Mouse (Mus musculus): ENCODE data around the gene Esyt3.

The Esyt3 gene

GRCm38 (mm10) chr9:99357921-99358692 is at the start of gene Esyt3:
Esyt3 (minus strand) TSS chr9:99358557.
- peak; percentile 80 for DNase-seq (ENCODE audit: low read depth, low spot score)

GRCm38 (mm10) chr9:99401288-99401974 is 43.1 kb upstream of the Esyt3 start:
- DNase-seq (ENCODE audit: low read depth, low spot score) = no peak

- DNase-seq (ENCODE audit: low read depth, low spot score) = no peak
Measured at GRCm38 (mm10) chr9:99400781-99401180, 42.4 kb upstream of the Esyt3 start.

DNA sequence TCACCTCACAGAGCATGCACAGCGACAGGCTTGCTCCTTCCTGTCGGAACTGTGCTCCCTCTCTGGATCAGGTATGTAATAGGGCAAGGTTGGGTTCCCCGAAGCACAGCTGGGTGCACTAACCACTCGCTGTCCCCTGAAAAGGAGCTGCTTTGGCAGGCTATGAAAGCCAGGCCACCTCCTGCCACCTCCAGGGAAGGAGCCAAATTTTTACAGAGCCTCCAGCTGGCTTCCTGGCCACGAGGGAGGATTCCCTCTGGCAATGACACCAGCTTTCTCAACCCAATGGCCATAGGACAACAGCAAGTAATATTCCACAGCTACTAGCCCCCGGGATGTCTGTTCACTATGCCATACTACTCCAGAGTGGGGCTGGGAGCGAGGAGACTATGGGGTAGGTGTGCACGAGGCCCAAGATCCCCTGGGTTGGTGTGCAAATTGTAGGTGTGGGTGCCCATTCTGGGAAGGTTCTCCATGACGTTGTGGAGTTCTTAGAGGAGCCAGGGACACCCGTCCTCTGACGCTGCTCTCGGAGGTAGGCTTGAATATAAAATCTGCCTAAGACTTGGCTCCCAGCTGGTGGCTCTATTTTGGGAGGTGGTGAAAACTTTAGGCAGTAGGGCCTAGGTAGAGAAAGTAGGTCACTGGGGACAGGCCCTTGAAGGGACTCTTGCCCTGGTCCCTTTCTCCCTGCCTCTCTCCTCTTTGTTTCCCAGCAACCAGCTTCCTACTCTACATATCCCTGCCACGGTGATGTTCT is 38.9 kb upstream of the Esyt3 start:
- no peak for DNase-seq (ENCODE audit: low read depth, low spot score)

DNA sequence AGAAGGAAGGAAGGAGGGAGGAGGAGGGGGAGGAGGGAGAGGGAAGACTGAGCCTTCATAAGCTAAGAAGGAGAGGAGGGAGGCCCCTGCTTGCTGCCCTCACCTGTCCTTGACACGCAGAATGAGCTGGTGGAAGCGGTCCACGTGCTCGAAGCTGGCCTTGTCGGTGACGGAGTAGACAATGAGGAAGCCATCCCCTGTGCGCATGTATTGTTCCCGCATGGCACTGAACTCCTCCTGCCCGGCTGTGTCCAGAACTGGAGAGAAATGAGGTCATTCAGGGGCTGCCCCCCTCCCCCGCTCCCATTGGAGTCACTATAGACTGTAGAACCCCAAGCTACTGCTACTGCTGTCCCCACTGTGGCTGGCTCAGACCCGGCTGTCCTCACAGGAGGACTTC is 36.0 kb upstream of the Esyt3 start:
- peak; percentile 62 for DNase-seq (ENCODE audit: low read depth, low spot score)

DNA sequence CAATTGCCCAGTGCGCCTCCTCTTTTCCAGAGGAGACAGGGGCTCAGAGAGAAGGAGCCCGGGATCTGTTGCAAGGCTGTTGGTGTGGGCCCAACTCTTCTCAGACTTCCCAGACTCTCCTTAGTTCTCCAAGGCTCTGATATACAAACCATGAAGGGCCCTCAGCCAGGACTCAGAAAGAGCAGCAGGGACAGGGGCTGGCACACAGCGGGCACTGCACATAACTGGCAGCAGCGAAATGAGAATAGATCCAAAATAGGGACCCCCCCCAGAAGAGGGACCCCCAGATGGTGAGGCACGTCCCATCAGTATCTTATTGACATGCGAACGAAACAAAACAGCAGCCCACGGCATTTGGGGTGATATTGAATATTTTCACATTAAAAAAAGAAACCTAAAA is 34.8 kb upstream of the Esyt3 start:
- no peak for DNase-seq (ENCODE audit: low read depth, low spot score)

DNA sequence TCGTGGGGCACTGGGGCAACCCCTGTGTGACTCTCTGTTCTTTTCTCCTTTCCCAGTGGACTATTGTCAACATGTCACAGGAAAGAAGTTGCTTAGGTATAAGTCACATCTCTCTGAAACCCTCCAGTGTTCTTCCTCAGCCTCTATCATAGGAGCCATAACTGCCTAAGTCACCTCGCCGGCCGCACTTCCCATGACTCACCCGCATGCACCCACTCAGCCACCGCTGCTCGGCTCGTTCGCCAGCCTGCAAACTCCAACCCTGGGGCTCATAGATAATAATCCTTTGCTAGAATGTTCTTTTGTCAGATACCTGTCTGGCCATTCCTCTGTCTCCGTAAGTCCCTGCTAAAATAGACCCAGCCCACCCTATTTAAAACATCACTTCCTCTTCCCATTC is 33.2 kb upstream of the Esyt3 start:
- no peak for DNase-seq (ENCODE audit: low read depth, low spot score)

- no peak for DNase-seq (ENCODE audit: low read depth, low spot score)
Measured at GRCm38 (mm10) chr9:99390716-99391115, 32.4 kb upstream of the Esyt3 start.

GRCm38 (mm10) chr9:99390201-99390600 is 31.8 kb upstream of the Esyt3 start:
- DNase-seq (ENCODE audit: low read depth, low spot score) = no peak

GRCm38 (mm10) chr9:99389506-99389905 is 31.1 kb upstream of the Esyt3 start:
- DNase-seq (ENCODE audit: low read depth, low spot score) = peak; percentile 51

DNA sequence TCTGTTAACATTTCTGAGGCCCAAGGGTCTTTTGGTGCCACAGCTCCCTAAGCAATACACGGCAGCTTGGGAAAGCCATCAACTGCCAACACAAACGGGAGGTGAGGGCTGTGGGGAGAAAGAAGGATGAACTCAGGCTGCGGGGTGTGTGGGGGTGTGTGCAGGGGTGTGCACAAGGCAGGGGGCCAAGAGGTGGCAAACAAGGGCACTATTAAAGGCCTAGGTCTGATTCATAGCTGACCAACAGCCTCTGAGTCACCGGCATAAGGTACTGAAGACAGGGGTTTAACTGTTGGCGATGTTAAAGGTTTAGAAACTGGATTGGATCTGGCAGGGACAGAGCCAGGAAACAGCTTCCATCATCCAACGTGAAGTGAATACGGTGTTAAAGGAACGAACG is 30.5 kb upstream of the Esyt3 start:
- DNase-seq (ENCODE audit: low read depth, low spot score) = no peak

DNA sequence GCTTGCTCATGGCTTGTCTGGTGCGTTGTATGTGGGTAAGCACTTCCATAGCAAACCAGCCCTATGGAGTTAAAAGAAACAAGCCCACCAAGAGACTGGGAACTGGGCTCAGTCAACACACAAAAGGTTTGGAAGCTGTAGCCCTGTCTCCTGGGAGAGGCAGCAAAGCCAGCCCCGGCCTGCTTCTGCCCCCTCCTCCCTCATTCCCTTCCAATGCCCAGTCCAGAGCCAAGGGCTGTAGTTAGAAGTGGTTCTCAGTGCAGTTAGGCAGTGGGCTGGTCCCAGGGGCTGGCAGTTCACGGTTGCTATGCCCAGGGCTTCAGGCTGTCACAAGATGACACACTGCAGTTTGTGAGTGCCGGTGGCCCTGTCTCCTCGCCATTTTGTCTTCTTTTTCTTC is 29.7 kb upstream of the Esyt3 start:
- DNase-seq (ENCODE audit: low read depth, low spot score) = no peak

DNA sequence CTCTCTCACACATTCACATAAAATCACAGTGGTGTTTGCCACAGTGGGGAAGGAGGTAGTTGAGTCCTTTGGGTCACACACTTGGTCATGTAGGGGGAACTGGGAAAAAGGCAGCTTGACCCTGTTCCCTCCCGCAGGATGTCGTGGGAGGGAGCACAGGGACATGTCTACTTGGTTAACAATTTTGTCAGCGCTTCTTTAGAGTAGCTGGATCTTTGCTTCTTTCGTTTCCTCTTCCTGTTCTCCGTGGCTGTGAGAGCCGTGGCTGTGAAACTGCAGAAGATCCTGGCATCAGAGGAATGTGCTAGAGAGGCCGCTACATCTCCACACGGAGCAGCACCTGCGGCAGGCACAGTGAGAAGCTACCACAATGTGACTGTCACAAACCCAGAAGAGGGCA is 24.2 kb upstream of the Esyt3 start:
- DNase-seq (ENCODE audit: low read depth, low spot score) = no peak

DNA sequence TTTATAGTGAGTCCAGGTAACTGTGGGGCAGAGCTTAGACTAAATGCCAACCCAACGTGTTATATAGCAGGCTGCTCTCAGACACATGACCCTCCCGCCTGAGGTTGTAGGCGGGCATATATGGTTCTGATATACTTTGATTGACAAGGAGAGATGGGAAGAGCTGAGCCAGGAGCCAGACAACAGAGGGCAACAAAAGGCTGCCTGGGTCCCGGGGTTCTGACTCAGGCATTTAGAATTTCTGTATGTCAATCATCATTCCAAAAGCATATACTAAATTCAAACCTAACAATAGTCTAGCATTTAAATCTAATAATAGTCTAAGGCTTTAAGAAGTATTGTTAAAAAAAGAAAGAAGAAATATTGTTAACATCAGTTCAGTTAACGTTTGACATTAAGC is 20.8 kb upstream of the Esyt3 start:
- DNase-seq (ENCODE audit: low read depth, low spot score) = no peak

DNA sequence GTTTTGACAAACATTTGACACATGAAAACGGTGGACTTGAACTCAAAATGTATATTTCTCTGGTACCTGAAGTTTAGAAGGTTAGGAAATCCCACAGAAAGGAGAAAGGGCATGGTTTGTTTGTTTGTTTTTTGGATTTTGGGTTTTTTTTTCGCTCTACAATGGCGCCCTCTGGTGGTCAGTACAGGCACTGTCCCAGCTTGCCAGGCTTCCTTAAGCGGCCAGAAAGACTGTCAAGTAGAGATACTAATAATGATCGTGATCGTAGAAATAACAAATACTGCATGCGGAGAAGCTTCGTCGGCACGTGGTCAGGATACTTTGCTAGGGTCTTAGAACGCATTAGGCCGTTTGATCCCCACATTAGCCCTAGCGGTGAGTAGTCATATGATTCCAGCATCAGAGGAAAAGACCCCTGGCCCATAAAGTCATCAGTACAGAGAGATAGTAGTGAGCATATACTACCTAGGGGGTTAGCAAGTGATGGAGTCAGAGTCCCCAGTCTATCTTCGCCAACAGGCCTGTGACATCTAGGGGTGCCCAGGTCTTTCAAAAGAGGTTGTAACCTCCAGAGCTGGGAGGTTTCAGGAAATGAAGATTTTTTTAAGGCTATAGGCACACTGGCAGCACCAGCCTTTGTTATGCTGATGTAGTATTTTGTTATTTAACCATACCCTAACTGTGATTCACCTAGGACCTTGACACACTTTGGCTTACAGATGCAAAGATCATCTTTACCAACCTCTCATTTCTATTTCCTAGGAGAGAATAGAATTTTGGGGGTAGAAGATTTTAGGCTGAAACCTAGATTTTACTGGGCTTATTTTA is 18.4 kb upstream of the Esyt3 start:
- peak; percentile 54 for DNase-seq (ENCODE audit: low read depth, low spot score)

DNA sequence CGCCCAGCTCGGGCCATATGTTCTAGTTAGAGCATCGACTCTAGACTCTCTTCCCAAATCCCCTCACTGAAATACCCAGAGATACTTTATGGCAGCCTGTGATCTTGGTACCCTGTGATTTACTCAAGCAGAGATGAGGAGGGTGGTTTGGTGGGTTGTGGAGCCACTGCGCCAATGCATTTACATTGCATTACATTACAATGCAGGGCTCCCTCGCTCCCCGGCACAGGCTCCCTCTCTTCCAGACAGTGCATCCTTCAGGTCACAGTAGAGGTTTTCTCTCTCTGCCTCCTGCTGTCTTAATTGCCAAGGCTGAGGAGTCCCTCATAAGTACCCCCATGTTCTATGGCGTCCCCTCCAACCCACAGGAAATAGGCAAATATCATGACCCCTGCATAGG is 10.1 kb upstream of the Esyt3 start:
- DNase-seq (ENCODE audit: low read depth, low spot score) = peak; percentile 81

DNA sequence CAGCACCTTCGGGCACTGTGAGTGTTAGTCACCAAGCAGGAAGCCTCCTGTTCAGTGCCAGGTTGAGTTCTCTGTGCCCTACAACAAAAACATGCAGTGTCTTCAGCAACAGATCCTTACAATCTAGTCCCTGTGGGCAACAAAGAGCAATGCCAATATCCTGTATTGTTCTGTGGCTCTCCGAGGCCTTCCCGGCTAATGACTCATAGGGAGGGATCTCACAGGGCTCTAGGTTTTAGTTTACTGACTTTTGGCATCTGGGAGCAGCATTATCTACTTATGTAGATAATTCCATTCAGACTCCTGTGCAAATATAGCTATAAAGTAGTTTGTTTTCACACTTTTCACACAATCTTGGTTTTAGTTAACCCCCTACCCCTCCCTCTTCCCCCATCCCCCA is 7.5 kb upstream of the Esyt3 start:
- DNase-seq (ENCODE audit: low read depth, low spot score) = no peak

DNA sequence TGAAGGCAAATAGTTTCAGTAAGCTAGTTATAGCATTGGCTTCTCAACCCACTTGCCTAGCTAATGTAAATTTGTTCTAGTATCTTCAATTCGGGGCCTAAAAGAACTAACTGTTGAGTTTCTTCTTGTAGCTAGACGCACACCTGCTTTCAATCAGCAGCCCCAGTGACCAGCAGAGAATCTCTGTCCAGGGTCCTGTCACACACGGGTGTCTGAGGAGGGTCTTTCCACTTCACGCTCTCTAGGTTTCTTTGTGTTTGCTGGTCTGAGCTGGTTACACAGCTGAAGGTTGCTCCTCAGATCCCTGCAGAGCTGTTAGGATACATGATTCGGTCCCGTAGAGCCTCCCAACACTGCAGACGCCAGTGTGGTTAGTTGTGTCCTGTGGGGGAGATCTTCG is 4.7 kb upstream of the Esyt3 start:
- peak; percentile 63 for DNase-seq (ENCODE audit: low read depth, low spot score)

DNA sequence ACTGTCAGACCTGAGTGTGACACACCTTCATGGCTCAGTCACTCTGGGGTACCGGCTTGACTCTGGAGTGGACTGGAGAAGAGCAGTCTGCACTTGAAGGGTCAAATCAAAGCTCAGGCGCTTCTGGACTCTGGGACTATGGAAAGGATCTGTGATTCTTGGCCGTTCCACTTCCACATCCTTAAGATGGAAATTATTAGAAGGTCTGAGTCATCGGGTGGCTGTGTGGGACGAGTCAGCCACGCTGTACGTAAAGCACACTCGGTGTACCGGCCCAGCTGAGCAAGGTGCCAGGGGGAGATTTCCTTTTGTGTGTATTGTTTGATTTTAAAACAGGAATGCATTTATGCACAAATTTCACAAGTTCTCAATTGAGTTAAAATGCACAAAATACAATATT is 3.6 kb upstream of the Esyt3 start:
- no peak for DNase-seq (ENCODE audit: low read depth, low spot score)

GRCm38 (mm10) chr9:99359012-99359411 is 655 bp upstream of the Esyt3 start:
- DNase-seq (ENCODE audit: low read depth, low spot score) = no peak

GRCm38 (mm10) chr9:99357561-99357920 is 816 bp downstream of the Esyt3 start:
- no peak for DNase-seq (ENCODE audit: low read depth, low spot score)

- DNase-seq (ENCODE audit: low read depth, low spot score) = peak; percentile 33
Measured at GRCm38 (mm10) chr9:99355971-99356370, 2.4 kb downstream of the Esyt3 start.

Measured in ES-CJ7 (cell line).